Mouse (Mus musculus): ENCODE data around the gene Crp. TPM values are rescaled to one million over a fixed set of nuclear protein-coding genes. Genes with fewer than 3 reads are reported as not detected.

Gene Crp
- polyA plus RNA-seq, 1 experiment from 2014 or later, result not detected

GRCm38 (mm10) chr1:172683551-172683950 is 14.3 kb upstream of the Crp start:
- H3K9me3 ChIP-seq (replicated peaks), result peaks cover 4% of the 10 kb centered on the region; the same call in 1 of the 2 replicates
- H3K4me3 ChIP-seq, result no peak overlapping the region
- H3K27ac ChIP-seq, result no peak overlapping the region
- H3K9ac ChIP-seq, result no peak overlapping the region
- 78% methylated on average over 5 of the region's 5 CpGs for WGBS
- ATAC-seq, result no peak
- no peaks in the 10 kb centered on the region for H3K27me3 ChIP-seq
- no peaks in the 10 kb centered on the region for H3K4me1 ChIP-seq
- H3K4me2 ChIP-seq, result no peak overlapping the region
- H3K36me3 ChIP-seq (ENCODE audit: poor library complexity, severe bottlenecking), result no peaks in the 10 kb centered on the region

- H3K36me3 ChIP-seq (ENCODE audit: poor library complexity, severe bottlenecking), result no peaks in the 10 kb centered on the region
- no peak overlapping the region for H3K27ac ChIP-seq
- no peak overlapping the region for H3K9ac ChIP-seq
- H3K4me3 ChIP-seq, result no peak overlapping the region
- peaks cover 4% of the 10 kb centered on the region; the same call in 1 of the 2 replicates for H3K9me3 ChIP-seq (replicated peaks)
- no peak overlapping the region for H3K4me2 ChIP-seq
- H3K27me3 ChIP-seq, result no peaks in the 10 kb centered on the region
- ATAC-seq, result no peak
- H3K4me1 ChIP-seq, result no peaks in the 10 kb centered on the region
- 35% methylated on average over 1 of the region's 1 CpGs for WGBS
Measured at GRCm38 (mm10) chr1:172683957-172684356, 13.9 kb upstream of the Crp start.

- no peaks in the 10 kb centered on the region for H3K36me3 ChIP-seq (ENCODE audit: poor library complexity, severe bottlenecking)
- no peak overlapping the region for H3K4me3 ChIP-seq
- 78% methylated on average over 3 of the region's 3 CpGs for WGBS
- H3K4me1 ChIP-seq, result no peaks in the 10 kb centered on the region
- no peak overlapping the region for H3K4me2 ChIP-seq
- no peak for ATAC-seq
- H3K27ac ChIP-seq, result no peak overlapping the region
- no peak overlapping the region for H3K9ac ChIP-seq
- H3K9me3 ChIP-seq (replicated peaks), result peaks cover 4% of the 10 kb centered on the region; the same call in 1 of the 2 replicates
- H3K27me3 ChIP-seq, result no peaks in the 10 kb centered on the region
Measured at GRCm38 (mm10) chr1:172685178-172685577, 12.7 kb upstream of the Crp start.

- no peaks in the 10 kb centered on the region for H3K9me3 ChIP-seq (replicated peaks)
- H3K4me2 ChIP-seq, result no peak overlapping the region
- ATAC-seq, result no peak
- H3K27me3 ChIP-seq, result no peaks in the 10 kb centered on the region
- H3K27ac ChIP-seq, result no peak overlapping the region
- H3K36me3 ChIP-seq (ENCODE audit: poor library complexity, severe bottlenecking), result no peaks in the 10 kb centered on the region
- no peaks in the 10 kb centered on the region for H3K4me1 ChIP-seq
- H3K9ac ChIP-seq, result no peak overlapping the region
- H3K4me3 ChIP-seq, result no peak overlapping the region
Measured at GRCm38 (mm10) chr1:172697422-172697821, 433 bp upstream of the Crp start.

- H3K27ac ChIP-seq, result no peak overlapping the region
- H3K36me3 ChIP-seq (ENCODE audit: poor library complexity, severe bottlenecking), result no peaks in the 10 kb centered on the region
- H3K27me3 ChIP-seq, result no peaks in the 10 kb centered on the region
- WGBS, result 74% methylated on average over 3 of the region's 3 CpGs
- H3K4me3 ChIP-seq, result no peak overlapping the region
- H3K4me2 ChIP-seq, result no peak overlapping the region
- H3K9ac ChIP-seq, result no peak overlapping the region
- no peak for ATAC-seq
- no peaks in the 10 kb centered on the region for H3K9me3 ChIP-seq (replicated peaks)
- H3K4me1 ChIP-seq, result no peaks in the 10 kb centered on the region
Measured at GRCm38 (mm10) chr1:172700814-172701213, 3.0 kb downstream of the Crp start.

DNA sequence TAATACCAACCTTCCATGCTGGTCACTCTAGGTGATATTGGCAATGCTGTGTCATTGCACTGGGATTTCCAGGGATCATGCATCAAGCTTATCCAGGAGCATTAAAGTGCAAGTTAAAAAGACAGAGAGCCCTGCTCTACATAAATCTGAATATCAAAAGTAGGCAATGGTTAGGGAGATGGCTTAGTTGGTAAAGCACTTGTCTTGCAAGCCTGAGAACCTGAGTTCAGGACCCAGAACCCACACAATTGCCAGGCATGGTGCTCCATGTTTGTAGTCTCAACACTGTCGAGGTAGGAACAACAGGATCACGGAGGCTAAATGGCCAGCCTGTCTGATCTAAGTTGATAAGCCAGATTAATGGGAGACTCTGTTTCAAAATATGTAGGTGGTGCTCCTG is 3.5 kb downstream of the Crp start:
- H3K4me3 ChIP-seq, result no peak overlapping the region
- WGBS, result 94% methylated on average over 2 of the region's 2 CpGs
- no peaks in the 10 kb centered on the region for H3K4me1 ChIP-seq
- no peaks in the 10 kb centered on the region for H3K9me3 ChIP-seq (replicated peaks)
- H3K27ac ChIP-seq, result no peak overlapping the region
- no peak overlapping the region for H3K9ac ChIP-seq
- no peak for ATAC-seq
- no peak overlapping the region for H3K4me2 ChIP-seq
- H3K27me3 ChIP-seq, result no peaks in the 10 kb centered on the region
- H3K36me3 ChIP-seq (ENCODE audit: poor library complexity, severe bottlenecking), result no peaks in the 10 kb centered on the region

- Histone ChIP-seq H3K27me3 (no peaks in the 10 kb centered on the region), H3K36me3 (ENCODE audit: poor library complexity, severe bottlenecking) (no peaks in the 10 kb centered on the region), H3K4me1 (no peaks in the 10 kb centered on the region), H3K4me2 (no peak overlapping the region), H3K4me3 (no peak overlapping the region), H3K9ac (no peak overlapping the region), H3K27ac (no peak overlapping the region), H3K9me3 (replicated peaks) (no peaks in the 10 kb centered on the region)
- 93% methylated on average over 3 of the region's 3 CpGs for WGBS
- ATAC-seq, result no peak
Measured at GRCm38 (mm10) chr1:172701901-172702300, 4.0 kb downstream of the Crp start.

DNA sequence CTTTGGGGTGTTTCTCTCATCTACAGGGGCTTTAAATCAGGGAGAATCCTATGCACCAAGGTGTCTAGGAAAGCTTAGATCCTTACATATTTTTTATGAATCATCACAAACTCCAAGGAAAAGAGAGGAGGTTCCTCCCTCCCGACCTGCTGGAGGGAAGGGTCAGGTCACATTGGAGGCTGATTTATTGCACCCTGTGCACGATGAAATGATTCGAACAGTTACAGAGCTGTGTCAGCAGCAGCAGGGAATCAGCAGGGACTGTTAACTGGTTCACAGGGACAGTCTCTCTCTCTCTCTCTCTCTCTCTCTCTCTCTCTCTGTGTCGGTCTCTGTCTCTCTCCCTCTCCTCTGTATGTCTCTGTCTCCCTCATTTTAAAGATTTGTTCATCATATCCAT is 6.9 kb downstream of the Crp start:
- no peaks in the 10 kb centered on the region for H3K36me3 ChIP-seq (ENCODE audit: poor library complexity, severe bottlenecking)
- H3K4me1 ChIP-seq, result no peaks in the 10 kb centered on the region
- no peak overlapping the region for H3K9ac ChIP-seq
- no peaks in the 10 kb centered on the region for H3K27me3 ChIP-seq
- WGBS, result 81% methylated on average over 4 of the region's 4 CpGs
- H3K4me3 ChIP-seq, result no peak overlapping the region
- ATAC-seq, result no peak
- no peak overlapping the region for H3K4me2 ChIP-seq
- H3K9me3 ChIP-seq (replicated peaks), result no peaks in the 10 kb centered on the region
- H3K27ac ChIP-seq, result no peak overlapping the region

- 89% methylated on average over 4 of the region's 4 CpGs for WGBS
- ATAC-seq, result no peak
Measured at GRCm38 (mm10) chr1:172706243-172706642, 8.4 kb downstream of the Crp start.

GRCm38 (mm10) chr1:172709788-172710350 is 12.0 kb downstream of the Crp start:
- H3K9me3 ChIP-seq (replicated peaks), result no peaks in the 10 kb centered on the region
- H3K36me3 ChIP-seq (ENCODE audit: poor library complexity, severe bottlenecking), result no peaks in the 10 kb centered on the region
- ATAC-seq, result no peak
- no peak overlapping the region for H3K4me2 ChIP-seq
- H3K27ac ChIP-seq, result no peak overlapping the region
- H3K4me3 ChIP-seq, result no peak overlapping the region
- no peaks in the 10 kb centered on the region for H3K27me3 ChIP-seq
- WGBS, result 92% methylated on average over 3 of the region's 3 CpGs
- H3K9ac ChIP-seq, result no peak overlapping the region
- no peaks in the 10 kb centered on the region for H3K4me1 ChIP-seq

More at GRCm38 (mm10) chr1:172706243-172706642, 8.4 kb downstream of the Crp start:
- H3K9ac ChIP-seq, result no peak overlapping the region
- H3K4me1 ChIP-seq, result no peaks in the 10 kb centered on the region
- no peak overlapping the region for H3K4me3 ChIP-seq
- H3K27me3 ChIP-seq, result no peaks in the 10 kb centered on the region
- no peak overlapping the region for H3K4me2 ChIP-seq
- no peaks in the 10 kb centered on the region for H3K36me3 ChIP-seq (ENCODE audit: poor library complexity, severe bottlenecking)
- H3K9me3 ChIP-seq (replicated peaks), result no peaks in the 10 kb centered on the region
- no peak overlapping the region for H3K27ac ChIP-seq

GRCm38 (mm10) chr1:172711396-172711795 is 13.5 kb downstream of the Crp start:
- H3K27me3 ChIP-seq, result no peaks in the 10 kb centered on the region
- WGBS, result 86% methylated on average over 2 of the region's 2 CpGs
- H3K27ac ChIP-seq, result no peak overlapping the region
- no peaks in the 10 kb centered on the region for H3K4me1 ChIP-seq
- ATAC-seq, result no peak
- H3K9ac ChIP-seq, result no peak overlapping the region
- no peaks in the 10 kb centered on the region for H3K9me3 ChIP-seq (replicated peaks)
- no peak overlapping the region for H3K4me3 ChIP-seq
- H3K4me2 ChIP-seq, result no peak overlapping the region
- H3K36me3 ChIP-seq (ENCODE audit: poor library complexity, severe bottlenecking), result no peaks in the 10 kb centered on the region

DNA sequence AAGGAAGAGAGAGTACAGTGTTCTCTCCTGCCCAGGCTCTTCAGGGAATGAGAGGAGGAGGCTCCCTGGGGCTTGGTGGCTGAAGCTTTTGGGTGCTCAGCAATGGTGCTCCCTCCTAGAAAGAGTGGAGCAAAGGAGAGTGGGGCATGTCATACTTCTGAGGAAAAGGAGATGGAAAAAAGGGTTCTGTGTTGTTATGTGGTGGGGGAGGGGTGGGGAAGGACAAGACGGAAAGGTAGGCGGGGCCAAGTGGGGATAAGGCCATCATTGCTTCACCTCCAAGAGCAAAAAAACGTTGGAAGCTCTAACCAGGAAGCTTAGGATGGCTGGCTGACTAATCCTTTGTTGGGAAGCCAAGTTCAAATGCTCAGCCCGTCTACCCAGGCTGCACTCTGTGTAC is 14.1 kb downstream of the Crp start:
- WGBS, result 78% methylated on average over 4 of the region's 4 CpGs
- ATAC-seq, result no peak
- Histone ChIP-seq H3K36me3 (ENCODE audit: poor library complexity, severe bottlenecking) (no peaks in the 10 kb centered on the region), H3K27me3 (no peaks in the 10 kb centered on the region), H3K27ac (no peak overlapping the region), H3K9me3 (replicated peaks) (no peaks in the 10 kb centered on the region), H3K4me1 (no peaks in the 10 kb centered on the region), H3K4me2 (no peak overlapping the region), H3K9ac (no peak overlapping the region), H3K4me3 (no peak overlapping the region)

- no peak for ATAC-seq
- Histone ChIP-seq H3K4me3 (no peak overlapping the region), H3K36me3 (ENCODE audit: poor library complexity, severe bottlenecking) (no peaks in the 10 kb centered on the region), H3K9me3 (replicated peaks) (no peaks in the 10 kb centered on the region), H3K27me3 (no peaks in the 10 kb centered on the region), H3K9ac (no peak overlapping the region), H3K4me1 (no peaks in the 10 kb centered on the region), H3K4me2 (no peak overlapping the region), H3K27ac (no peak overlapping the region)
- 80% methylated on average over 3 of the region's 3 CpGs for WGBS
Measured at GRCm38 (mm10) chr1:172751241-172751640, 53.4 kb downstream of the Crp start.
